Mouse (Mus musculus): ENCODE data around the gene Nrxn3. TPM values are rescaled to one million over a fixed set of nuclear protein-coding genes. Genes with fewer than 3 reads are reported as not detected.

The Nrxn3 gene
- 0.18 TPM in 1 of 2 replicates, not detected in the other for total RNA-seq (2021)
- long read RNA-seq: 0 reads

DNA sequence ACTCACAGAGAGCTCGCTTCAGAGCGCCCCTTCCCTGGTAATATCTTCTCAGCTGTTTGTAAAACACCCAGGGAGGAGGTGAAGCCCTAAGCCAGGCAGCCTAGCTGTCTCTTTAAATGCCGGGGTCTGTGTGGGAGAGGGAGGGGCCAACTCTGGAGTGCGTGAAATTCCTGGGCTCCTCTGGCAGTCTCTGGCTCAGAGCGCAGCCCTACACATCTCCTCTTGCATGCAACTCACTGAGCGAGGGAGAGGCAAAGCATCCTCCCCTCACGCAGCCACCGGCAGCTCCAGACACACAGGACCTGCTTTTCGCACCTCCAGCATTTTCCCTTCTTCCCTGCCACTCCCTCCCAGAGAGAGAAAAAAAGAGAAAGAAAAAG is at the start of gene Nrxn3:
Nrxn3 (plus strand) TSS at position 186 of the 380 bp plus-strand sequence.
- DNase-seq: no peak

- no peak for DNase-seq
These were observed 18.4 kb upstream of the Nrxn3 start for GRCm38 (mm10) chr12:88704159-88704846.

GRCm38 (mm10) chr12:88705959-88706358 is 16.7 kb upstream of the Nrxn3 start:
- DNase-seq: no peak

- DNase-seq: no peak
These were observed 14.9 kb upstream of the Nrxn3 start for GRCm38 (mm10) chr12:88707786-88708185.

DNA sequence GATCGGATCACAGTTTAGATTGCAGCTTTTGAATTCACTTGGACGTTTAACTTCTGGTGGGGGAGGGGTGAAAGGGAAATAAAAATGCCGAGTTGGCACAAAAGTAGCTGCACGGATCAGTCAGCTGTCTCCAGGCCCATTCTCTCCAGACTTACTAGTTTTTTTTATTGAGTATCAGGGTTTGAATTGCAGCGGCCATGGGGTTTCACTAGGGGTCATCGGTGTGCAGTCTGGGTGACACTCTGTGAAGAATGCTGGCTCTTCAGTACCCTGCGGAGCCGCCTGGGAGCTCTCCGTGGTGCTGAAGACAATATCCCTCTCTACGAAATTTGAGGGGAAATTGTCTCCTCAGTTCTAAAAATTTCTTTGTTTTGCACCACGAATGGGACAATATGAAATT is 13.5 kb upstream of the Nrxn3 start:
- peak; percentile 54 for DNase-seq

GRCm38 (mm10) chr12:88713456-88713855 is 9.2 kb upstream of the Nrxn3 start:
- DNase-seq: no peak

GRCm38 (mm10) chr12:88722031-88722690 is 515 bp upstream of the Nrxn3 start:
- DNase-seq: no peak

DNA sequence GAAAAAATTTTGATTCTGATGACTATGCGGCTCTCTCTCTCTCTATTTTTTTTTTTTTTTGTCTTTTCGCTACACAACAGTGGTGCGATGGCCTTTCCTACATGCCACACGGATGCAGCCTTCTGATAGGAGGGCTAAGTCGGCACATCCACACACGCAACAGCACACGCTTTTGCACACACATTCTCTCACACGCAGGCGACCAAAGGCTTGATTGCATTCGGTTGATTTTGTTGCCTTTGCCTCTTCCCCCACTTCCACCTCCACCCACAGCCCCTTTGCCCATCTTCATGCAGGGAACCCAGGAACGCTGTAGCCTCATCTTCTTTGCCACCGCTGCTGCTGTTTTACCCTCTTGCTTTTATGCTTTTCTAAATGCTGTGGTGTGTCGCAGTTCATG is 3.6 kb downstream of the Nrxn3 start:
- no peak for DNase-seq

- DNase-seq: no peak
These were observed 4.1 kb downstream of the Nrxn3 start for GRCm38 (mm10) chr12:88726755-88727154.

DNA sequence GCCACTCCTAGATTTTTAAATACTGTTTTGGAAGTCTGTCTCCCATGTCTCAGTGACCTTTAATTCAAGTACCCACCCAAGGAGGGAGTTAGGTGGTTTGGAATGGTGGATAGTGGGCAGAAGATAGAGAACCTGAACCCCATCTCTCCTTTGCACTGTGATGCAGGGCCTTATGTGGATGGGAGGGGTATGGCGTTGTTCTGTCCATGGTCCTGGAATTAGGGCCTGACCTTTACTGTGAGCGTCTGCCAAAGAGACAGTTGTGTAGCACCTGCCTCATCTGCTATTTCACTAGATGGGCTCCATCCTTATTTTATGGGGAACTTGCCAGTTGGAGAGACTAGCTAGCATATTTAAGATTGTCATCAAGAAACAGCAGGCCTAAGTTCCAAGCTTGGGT is 8.0 kb downstream of the Nrxn3 start:
- no peak for DNase-seq

GRCm38 (mm10) chr12:88735045-88735444 is 12.4 kb downstream of the Nrxn3 start:
- no peak for DNase-seq

DNA sequence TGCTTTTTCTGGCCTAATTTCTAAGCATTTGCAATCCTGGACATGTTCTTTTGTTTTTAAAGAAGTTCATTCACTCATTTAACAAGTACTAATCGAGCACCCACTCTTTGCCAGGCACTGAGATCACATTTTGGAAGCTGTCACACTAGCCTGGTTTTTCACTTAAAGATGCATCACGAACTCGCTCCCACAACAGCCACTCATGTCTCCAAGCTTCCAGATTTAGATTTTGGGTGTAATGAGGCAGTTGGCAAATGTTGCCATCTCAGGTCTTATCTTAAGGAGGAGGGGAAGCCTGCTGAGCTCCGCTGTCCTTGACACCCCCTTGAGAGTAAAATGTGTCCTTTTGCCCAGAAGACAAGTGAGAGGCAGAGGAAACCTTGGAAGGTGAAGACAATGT is 14.4 kb downstream of the Nrxn3 start:
- no peak for DNase-seq

- no peak for DNase-seq
These were observed 15.9 kb downstream of the Nrxn3 start for GRCm38 (mm10) chr12:88738616-88739015.

DNA sequence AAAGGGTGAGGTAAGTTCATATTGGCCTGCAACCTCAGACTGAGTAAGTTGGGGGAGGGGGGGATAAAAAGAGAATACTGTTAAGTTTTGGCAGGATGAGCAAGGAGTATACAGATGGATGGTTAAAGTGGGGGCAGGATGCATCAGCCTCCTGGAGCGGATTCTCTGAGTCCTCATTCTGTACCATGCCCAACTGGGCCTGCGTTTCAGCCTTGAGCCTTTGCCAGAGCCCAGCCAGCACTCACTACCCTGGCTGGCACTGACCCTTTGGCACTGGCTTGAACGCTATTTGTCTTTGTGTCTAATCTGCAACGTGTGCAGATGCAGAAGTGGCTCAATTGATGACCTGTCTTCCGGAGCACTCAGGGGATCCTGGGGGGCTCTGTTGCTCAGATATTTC is 24.1 kb downstream of the Nrxn3 start:
- no peak for DNase-seq

DNA sequence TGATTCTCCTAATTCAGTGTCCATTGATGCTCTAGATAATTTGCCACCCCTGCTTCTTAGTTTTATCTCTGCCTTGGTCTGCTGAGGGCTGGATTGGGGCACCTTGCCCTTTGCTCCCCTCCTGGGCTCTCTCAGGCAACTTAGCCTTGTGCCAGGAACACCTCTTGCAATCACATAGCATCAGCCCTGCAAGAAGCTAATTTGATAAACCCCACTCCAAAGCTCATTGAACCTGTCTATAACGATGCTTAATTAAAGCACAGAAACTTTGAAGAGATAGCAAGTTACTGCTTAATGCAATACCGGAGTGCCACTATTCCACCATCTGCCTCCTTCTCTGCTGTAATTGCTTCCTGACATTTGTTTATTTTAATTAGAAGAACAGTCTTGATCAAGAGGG is 42.1 kb downstream of the Nrxn3 start:
- no peak for DNase-seq

DNA sequence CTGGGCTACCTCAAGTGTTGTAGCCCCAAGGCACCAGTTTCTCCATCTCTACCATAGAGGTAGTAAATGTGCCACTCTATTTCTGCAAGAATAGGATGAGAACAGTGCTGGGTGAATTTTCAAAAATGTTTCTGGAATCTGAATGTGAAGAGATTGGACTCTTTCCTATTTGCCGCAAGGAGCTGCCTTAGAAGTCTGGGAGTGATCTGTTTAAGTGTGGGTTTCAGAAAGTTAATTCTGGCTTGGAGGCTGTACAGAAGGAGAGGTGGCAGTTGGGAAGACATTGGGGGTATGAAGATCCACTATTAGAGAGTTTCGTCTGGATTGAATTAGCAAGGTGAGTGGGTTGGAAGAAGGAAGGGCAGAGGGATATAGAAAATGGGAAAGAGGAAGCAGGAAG is 52.0 kb downstream of the Nrxn3 start:
- DNase-seq: no peak

GRCm38 (mm10) chr12:88778036-88778435 is 55.4 kb downstream of the Nrxn3 start:
- DNase-seq: no peak

- no peak for DNase-seq
These were observed 61.8 kb downstream of the Nrxn3 start for GRCm38 (mm10) chr12:88784199-88785147.

DNA sequence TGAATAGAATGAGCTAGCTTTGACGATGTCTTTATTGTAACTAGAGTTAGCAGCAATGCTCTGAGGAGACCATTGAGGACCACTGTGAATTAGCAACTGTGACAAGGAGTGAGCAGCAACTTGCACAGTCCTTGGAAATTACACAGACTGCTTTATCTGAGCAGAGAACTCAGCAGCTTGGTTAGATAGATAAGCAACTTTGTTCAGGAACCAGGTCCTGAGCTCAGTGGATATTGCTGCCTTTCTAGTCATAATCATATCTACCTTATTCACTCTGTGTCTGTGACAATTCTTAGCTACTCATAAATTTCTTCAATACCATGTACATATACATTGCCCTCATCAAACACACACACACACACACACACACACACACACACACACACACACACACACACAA is 70.6 kb downstream of the Nrxn3 start:
- DNase-seq: no peak

DNA sequence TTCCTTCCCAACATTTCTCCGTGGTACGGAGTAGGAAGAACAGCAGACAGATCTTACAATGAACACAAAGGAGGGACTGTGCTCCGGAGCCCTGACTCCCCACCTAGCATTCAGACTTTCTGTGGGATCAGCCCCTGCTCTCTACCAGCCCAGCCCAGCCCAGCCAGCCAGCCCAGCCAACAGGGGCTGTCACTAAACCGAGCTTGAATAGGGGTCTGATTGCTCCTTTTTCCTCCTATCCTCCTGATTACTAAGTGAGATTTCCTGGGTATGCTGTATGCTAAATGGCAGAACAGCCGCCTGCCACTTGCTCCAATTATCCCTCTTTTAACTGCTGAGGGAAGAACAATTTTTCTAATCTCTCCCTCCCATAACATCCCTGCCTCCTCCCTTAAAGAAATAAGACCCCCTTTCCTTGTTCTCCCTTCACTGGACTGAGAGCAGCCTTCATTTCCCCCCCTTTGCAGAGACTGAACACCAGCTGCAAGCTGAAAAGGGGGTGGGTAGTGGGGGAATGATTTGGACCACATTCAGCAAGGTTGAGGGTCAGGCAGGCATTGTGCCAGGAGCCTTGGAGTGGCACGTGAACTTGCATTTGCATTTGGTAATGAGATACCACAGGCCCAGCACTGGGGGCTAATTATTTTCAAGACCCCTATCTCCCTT is 78.4 kb downstream of the Nrxn3 start:
- DNase-seq: no peak

DNA sequence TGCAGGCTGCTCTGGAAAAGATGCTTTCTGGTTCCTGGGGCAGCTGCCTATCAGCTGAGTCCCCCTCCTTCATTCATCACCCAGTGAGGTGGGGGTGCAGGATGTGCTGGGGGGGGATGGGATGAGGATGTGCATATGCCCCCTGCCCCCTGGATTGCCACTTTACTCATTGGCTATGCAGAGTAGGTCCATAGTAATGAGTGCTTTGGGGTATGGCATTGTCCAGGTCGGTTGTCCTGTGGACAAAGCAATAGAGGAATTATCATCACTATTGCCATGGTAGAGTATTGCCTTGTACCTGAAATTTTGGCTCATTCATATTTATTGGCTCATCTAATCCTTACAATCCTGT is 79.0 kb downstream of the Nrxn3 start:
- DNase-seq: no peak

GRCm38 (mm10) chr12:88808947-88809346 is 86.3 kb downstream of the Nrxn3 start:
- no peak for DNase-seq

DNA sequence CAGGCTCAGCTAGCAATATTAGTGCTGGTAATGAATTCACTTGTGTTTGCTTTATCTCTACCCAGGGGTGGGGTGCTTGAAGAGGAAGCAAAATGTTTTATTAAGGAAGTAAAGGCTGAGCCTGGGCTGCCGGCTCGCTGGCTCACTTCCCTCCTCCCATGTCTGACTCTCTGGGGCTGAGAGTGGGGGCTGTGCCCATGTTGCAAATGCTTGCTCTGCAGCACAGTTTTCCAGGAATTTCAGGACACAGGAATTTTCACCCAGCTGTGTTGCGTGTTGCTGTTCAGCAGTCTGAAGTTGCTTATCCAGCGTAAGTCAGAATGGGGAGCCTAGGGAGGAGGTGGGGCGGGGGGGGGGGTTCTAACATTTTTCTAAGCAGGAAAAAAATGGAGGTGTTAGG is 89.5 kb downstream of the Nrxn3 start:
- DNase-seq: no peak
